Mouse (Mus musculus) frontal cortex, postnatal 14 days (tissue): ENCODE measurements around the gene Mgat5b.

Source experiments
- DNase-seq, 2 experiments: peaks; one replicate each; pipeline ENCODE4 v3.0.0; 2022; ENCODE audit warnings: low spot score in 2 of 2

Gene Mgat5b

GRCm38 (mm10) chr11:117030471-117031101 lies 111.9 kb downstream of the Mgat5b start:
- peak in 1 of 2 experiments; percentile 49 for DNase-seq

GRCm38 (mm10) chr11:117031249-117031648 lies 112.6 kb downstream of the Mgat5b start:
- DNase-seq, result peak in 1 of 2 experiments; percentile 37

GRCm38 (mm10) chr11:117035661-117036336 lies 117.1 kb downstream of the Mgat5b start:
- DNase-seq, result no peak
